Mouse (Mus musculus): ENCODE measurements around the gene Gm4792. TPM values are rescaled to one million over a fixed set of nuclear protein-coding genes. Genes with fewer than 3 reads are reported as not detected.

Gm4792 gene
- polyA plus RNA-seq, 1 experiment from 2014 or later: not detected

DNA sequence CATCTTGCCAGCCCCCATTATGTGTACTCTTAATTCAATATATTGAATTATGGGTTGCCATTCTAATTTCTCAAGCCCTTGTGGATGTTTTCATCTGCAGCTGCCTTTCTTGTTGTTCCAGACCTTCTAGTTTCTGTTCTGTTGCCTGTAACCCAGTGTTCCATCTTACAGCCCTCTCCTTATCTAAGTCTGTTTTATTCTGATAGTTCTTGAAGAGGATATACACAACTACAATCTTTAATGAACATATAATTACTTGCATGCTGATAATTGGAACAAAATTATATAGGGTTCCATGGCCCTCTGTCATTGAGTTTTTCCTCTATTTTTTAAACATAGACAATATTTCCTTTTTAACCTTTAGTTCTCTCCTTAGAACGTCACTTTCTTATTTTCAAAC lies 38.0 kb downstream of the Gm4792 start:
- no peaks in the 10 kb centered on the region for H3K27me3 ChIP-seq (replicated peaks)
- H3K4me1 ChIP-seq: no peaks in the 10 kb centered on the region
- WGBS: 62% methylated on average over 1 of the region's 1 CpGs
- no peak overlapping the region for H3K9ac ChIP-seq
- ATAC-seq (ENCODE audit: extremely low read depth, insufficient number of reproducible peaks, low FRiP score, low TSS enrichment): no peak
- no peaks in the 10 kb centered on the region for H3K36me3 ChIP-seq
- H3K27ac ChIP-seq (replicated peaks): no peak overlapping the region
- H3K4me3 ChIP-seq: no peak overlapping the region
- H3K9me3 ChIP-seq: no peaks in the 10 kb centered on the region
- no peak overlapping the region for H3K4me2 ChIP-seq

DNA sequence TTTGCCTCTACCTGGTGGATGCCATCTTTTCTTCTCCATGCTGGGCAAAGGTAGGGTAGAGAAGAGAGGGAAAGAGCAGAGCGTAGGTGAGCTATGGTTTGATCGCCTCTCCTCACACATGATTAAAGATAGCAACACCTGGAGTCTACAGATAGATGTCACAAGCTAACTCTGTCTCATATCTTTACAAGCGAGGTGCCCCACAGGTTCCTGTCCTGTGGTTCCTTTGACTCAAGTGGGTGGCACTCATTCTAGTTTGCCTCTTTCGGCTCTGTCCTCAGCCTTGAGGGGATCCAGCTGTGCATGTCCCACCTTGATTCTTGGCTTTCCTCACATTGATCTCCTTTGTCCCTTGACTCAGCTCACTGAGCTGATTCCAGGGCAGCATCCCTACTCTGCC lies 42.0 kb downstream of the Gm4792 start:
- Histone ChIP-seq H3K27ac (replicated peaks) (no peak overlapping the region), H3K4me2 (no peak overlapping the region), H3K27me3 (replicated peaks) (no peaks in the 10 kb centered on the region), H3K36me3 (no peaks in the 10 kb centered on the region), H3K9ac (no peak overlapping the region), H3K9me3 (0 out of 2 replicates have a peak, but pooled peaks cover 4% of the 10 kb centered on the region), H3K4me3 (no peak overlapping the region), H3K4me1 (peaks cover 12% of the 10 kb centered on the region)
- no peak for ATAC-seq (ENCODE audit: extremely low read depth, insufficient number of reproducible peaks, low FRiP score, low TSS enrichment)
- 79% methylated on average over 4 of the region's 4 CpGs for WGBS

DNA sequence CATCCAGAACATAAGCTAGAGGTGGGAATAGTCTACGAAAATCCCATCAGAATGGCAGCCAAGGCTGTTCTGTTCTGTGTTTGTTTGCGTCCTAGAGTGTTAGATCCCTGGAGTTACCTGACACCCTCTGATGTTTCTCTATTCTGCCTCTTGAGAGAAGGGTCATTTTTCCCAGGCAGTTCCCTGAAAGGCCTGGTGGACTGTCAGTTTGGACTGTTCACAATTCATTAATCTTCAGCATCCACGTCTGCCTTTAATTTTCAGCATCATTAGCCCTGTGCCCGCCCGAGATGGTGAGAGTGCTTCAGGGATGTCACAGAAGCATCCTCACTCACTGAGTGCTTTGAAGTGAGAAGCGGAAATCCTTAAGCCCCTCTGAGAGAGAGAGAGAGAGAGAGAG lies 42.8 kb downstream of the Gm4792 start:
- H3K9me3 ChIP-seq: 0 out of 2 replicates have a peak, but pooled peaks cover 4% of the 10 kb centered on the region
- peaks cover 12% of the 10 kb centered on the region for H3K4me1 ChIP-seq
- H3K4me3 ChIP-seq: no peak overlapping the region
- no peak for ATAC-seq (ENCODE audit: extremely low read depth, insufficient number of reproducible peaks, low FRiP score, low TSS enrichment)
- no peak overlapping the region for H3K9ac ChIP-seq
- H3K4me2 ChIP-seq: no peak overlapping the region
- WGBS: 61% methylated on average over 6 of the region's 6 CpGs
- no peaks in the 10 kb centered on the region for H3K27me3 ChIP-seq (replicated peaks)
- no peak overlapping the region for H3K27ac ChIP-seq (replicated peaks)
- no peaks in the 10 kb centered on the region for H3K36me3 ChIP-seq

DNA sequence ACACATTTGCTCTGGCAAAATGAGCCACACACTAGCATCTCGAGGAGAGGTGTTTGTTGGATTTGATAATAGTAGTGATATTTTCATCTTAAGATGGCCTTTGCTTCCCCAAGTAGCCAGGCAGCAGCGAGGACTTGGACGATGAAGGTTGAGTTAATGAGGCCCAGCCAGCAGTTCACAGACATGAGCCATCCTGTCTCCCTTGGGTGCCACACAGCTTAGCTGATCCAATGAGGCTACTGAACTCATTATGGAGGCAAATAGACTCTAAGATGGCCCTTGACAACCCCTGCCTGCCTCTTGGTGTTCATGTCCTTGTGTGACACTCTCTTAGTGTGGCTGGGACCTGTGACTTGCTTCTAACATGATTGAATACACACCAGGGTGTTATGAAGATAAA lies 43.7 kb downstream of the Gm4792 start:
- Histone ChIP-seq H3K36me3 (no peaks in the 10 kb centered on the region), H3K9me3 (0 out of 2 replicates have a peak, but pooled peaks cover 4% of the 10 kb centered on the region), H3K27me3 (replicated peaks) (no peaks in the 10 kb centered on the region), H3K9ac (no peak overlapping the region), H3K4me1 (peaks cover 18% of the 10 kb centered on the region), H3K4me2 (no peak overlapping the region), H3K27ac (replicated peaks) (no peak overlapping the region), H3K4me3 (no peak overlapping the region)
- 79% methylated on average over 3 of the region's 3 CpGs for WGBS
- no peak for ATAC-seq (ENCODE audit: extremely low read depth, insufficient number of reproducible peaks, low FRiP score, low TSS enrichment)

DNA sequence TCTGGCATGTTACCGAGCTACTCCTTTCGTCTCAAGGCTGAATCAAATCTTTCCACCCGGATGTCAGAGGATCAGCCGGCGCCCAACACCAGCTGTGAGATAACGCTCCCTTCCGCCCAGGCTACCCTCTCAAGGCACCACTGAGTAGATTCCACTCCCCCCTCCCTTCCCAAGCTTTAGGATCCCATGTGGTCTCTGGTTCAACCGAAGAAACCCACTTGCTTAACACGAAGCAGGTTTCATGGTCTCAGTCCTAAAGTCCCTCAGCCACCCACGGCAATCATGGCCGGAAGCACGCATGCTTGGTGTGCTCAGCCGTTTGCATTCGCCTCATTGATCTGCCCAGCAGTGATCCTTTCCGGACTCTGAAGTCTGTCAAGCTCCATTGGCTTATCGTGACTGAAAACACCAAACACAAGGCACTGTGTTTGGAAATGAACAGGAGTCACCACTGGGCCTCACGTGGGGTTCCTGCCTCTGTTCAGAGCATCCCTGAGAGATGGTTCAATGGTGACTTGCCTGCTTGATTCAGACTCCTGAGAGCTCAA lies 45.2 kb downstream of the Gm4792 start:
- peaks cover 30% of the 10 kb centered on the region for H3K4me1 ChIP-seq
- no peaks in the 10 kb centered on the region for H3K36me3 ChIP-seq
- no peak for ATAC-seq (ENCODE audit: extremely low read depth, insufficient number of reproducible peaks, low FRiP score, low TSS enrichment)
- H3K27ac ChIP-seq (replicated peaks): no peak overlapping the region
- H3K9ac ChIP-seq: no peak overlapping the region
- WGBS: 48% methylated on average over 17 of the region's 17 CpGs
- no peaks in the 10 kb centered on the region for H3K27me3 ChIP-seq (replicated peaks)
- no peak overlapping the region for H3K4me3 ChIP-seq
- no peak overlapping the region for H3K4me2 ChIP-seq
- 0 out of 2 replicates have a peak, but pooled peaks cover 4% of the 10 kb centered on the region for H3K9me3 ChIP-seq

DNA sequence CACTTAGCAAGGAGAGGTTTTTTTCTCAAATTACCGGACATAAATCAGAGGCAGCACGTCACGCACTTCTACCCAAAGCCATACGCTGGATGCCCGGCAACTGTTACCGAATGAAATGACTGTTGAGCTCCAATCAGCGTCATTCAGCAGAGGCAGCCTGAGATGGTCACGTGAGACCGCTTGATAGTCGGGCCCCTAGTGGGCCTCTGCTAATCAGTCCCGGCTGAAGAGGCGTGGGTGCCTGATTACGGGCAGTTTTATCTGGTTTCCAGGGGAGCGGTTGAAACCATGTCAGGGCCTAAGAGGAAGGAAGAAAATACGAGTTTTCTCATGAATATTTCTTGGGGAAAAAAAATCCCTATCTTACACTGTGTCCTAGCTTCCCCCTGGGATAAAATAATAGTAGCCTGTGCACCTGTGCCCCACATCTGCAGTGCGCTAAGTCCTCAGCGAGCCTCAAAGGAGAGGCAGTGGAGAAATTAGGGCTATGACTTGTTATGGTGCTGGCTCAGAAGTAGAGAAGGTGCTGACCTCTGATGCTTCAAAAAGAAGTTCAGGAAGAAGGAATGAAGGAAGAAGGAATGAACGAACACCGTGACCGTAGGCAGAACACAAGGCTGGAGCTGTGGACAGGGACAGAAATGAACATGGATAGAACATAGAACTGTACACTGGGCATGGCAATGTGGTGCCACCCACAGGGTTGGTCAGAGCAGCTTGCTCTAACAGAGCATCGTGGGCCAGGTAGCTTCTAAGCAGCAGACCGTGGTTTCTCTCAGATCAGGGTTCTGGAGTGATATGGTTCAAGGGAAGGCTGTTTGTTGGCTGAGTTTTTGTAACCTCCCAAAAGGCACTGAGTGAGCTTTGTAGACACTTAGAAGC lies 48.7 kb downstream of the Gm4792 start:
- Histone ChIP-seq H3K4me1 (peaks cover 36% of the 10 kb centered on the region), H3K36me3 (no peaks in the 10 kb centered on the region), H3K4me3 (no peak overlapping the region), H3K4me2 (peak overlapping the region; percentile 53), H3K9ac (no peak overlapping the region), H3K27me3 (replicated peaks) (no peaks in the 10 kb centered on the region), H3K27ac (replicated peaks) (peak overlapping the region; percentile 79), H3K9me3 (0 out of 2 replicates have a peak, but pooled peaks cover 4% of the 10 kb centered on the region)
- WGBS: 22% methylated on average over 22 of the region's 22 CpGs
- ATAC-seq (ENCODE audit: extremely low read depth, insufficient number of reproducible peaks, low FRiP score, low TSS enrichment): peak; percentile 67

DNA sequence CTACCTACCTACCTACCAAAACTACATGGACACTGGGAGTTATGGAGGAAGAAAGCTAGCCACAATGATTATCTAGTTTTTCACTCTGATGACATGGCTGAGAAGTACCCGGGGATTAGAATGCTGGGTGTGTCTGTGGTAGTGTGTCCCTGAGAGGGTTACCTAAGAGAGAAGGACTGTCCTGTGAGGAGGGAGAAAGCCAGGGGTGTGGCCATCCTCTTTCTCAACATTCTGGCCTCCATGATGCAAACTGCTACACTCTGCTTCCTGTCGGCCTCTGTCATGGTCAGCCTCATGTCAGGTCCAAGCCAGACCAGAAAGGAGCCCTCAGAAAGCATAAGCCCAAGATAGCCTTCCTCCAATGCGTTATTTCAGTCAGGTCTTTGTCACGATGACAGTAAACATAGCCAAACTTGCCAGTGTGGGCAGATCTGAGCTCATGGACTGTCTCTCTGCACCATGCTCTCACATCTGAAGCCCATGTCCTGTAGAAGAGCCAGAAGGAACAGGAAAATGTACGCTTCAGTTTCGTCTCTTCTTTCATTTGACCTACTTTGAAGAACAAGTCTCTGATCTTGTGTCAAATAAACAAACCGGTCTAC lies 50.7 kb downstream of the Gm4792 start:
- ATAC-seq (ENCODE audit: extremely low read depth, insufficient number of reproducible peaks, low FRiP score, low TSS enrichment): no peak
- no peak overlapping the region for H3K4me2 ChIP-seq
- H3K4me1 ChIP-seq: peaks cover 28% of the 10 kb centered on the region
- H3K27ac ChIP-seq (replicated peaks): no peak overlapping the region
- no peak overlapping the region for H3K9ac ChIP-seq
- no peaks in the 10 kb centered on the region for H3K36me3 ChIP-seq
- H3K27me3 ChIP-seq (replicated peaks): no peaks in the 10 kb centered on the region
- WGBS: 82% methylated on average over 7 of the region's 7 CpGs
- H3K9me3 ChIP-seq: 0 out of 2 replicates have a peak, but pooled peaks cover 4% of the 10 kb centered on the region
- H3K4me3 ChIP-seq: no peak overlapping the region

Other genes starting within 250 kb of the Gm4792 start
- gene Nr2c1, start 150.7 kb downstream of the Gm4792 start, polyA plus RNA-seq (2015; fragmentation: Nextera tagmentation; extraction: Ambion mirVana): 5.7 and 6.0 TPM in 2 replicates
- gene Ndufa12, start 100.0 kb downstream of the Gm4792 start, polyA plus RNA-seq (2015; fragmentation: Nextera tagmentation; extraction: Ambion mirVana): 496 and 581 TPM in 2 replicates
- gene Tmcc3, start 13.2 kb upstream of the Gm4792 start, polyA plus RNA-seq (2015; fragmentation: Nextera tagmentation; extraction: Ambion mirVana): 6.2 and 7.3 TPM in 2 replicates